Mouse (Mus musculus): ENCODE measurements at regions not wholly inside any gene's neighbourhood (a gene's known extent, or its start where the extent isn't known, plus 50 kb on each side); places are given as distances from the start of the nearest gene placed in this dataset.

DNA sequence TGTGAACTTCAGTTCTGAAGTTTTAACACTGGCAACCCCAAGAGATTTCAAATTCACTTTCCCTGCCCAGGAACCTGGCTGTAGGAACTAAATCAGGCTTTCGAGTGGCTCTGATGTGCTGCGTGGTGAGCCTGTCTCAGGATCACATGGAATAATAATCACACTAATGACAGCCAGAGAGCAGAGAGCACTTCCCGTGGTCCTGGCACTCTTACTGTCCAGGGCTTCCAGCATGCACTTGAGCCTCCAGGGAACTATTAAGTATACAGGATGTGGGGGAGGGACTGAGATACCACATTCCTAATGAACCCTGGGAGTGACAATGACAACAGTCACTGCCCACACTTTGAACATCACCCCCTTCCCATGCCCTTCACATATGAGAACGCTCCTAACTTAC is 90.2 kb downstream of the H2al1j start:
- TF ChIP-seq POLR2A (IDR thresholded peaks at IDR 0.05; ENCODE audit: low read depth, low read length) (no peak), CTCF (conservative IDR thresholded peaks at IDR 0.05; ENCODE audit: insufficient read depth, insufficient read length, low read depth, low read length) (no peak)
- H3K27ac ChIP-seq (ENCODE audit: insufficient read depth, low read depth, low read length): no peak overlapping the region
- no peaks in the 10 kb centered on the region for H3K4me1 ChIP-seq (ENCODE audit: control insufficient read depth, insufficient read depth, low read length)
- DNase-seq: peak; percentile 47
- no peaks in the 10 kb centered on the region for H3K27me3 ChIP-seq (replicated peaks; ENCODE audit: control insufficient read depth, insufficient read depth, low read length)
- no peak overlapping the region for H3K4me3 ChIP-seq (ENCODE audit: insufficient read depth, low read depth, low read length)
- H3K36me3 ChIP-seq (ENCODE audit: control insufficient read depth, insufficient read depth, low read length): no peaks in the 10 kb centered on the region
- WGBS: 32% methylated on average over 4 of the region's 4 CpGs

- peak overlapping the region; percentile 40; the same call in 1 of the 2 replicates for H3K27ac ChIP-seq (ENCODE audit: insufficient read depth, low read depth, low read length)
- TF ChIP-seq POLR2A (IDR thresholded peaks at IDR 0.05; ENCODE audit: low read depth, low read length): no peak
- 75% methylated on average over 10 of the region's 10 CpGs for WGBS
- no peaks in the 10 kb centered on the region for H3K27me3 ChIP-seq (replicated peaks; ENCODE audit: control insufficient read depth, insufficient read depth, low read length)
- DNase-seq: no peak
- no peaks in the 10 kb centered on the region for H3K36me3 ChIP-seq (ENCODE audit: control insufficient read depth, insufficient read depth, low read length)
- H3K4me3 ChIP-seq (ENCODE audit: insufficient read depth, low read depth, low read length): no peak overlapping the region
- no peaks in the 10 kb centered on the region for H3K4me1 ChIP-seq (ENCODE audit: control insufficient read depth, insufficient read depth, low read length)
Measured at GRCm38 (mm10) chrX:11418261-11418660, 90.6 kb downstream of the H2al1j start.

- 69% methylated on average over 5 of the region's 5 CpGs for WGBS
- H3K4me1 ChIP-seq (ENCODE audit: control insufficient read depth, insufficient read depth, low read length): no peaks in the 10 kb centered on the region
- H3K27ac ChIP-seq (ENCODE audit: insufficient read depth, low read depth, low read length): peak overlapping the region; percentile 46; the same call in 1 of the 2 replicates
- H3K27me3 ChIP-seq (replicated peaks; ENCODE audit: control insufficient read depth, insufficient read depth, low read length): no peaks in the 10 kb centered on the region
- H3K36me3 ChIP-seq (ENCODE audit: control insufficient read depth, insufficient read depth, low read length): no peaks in the 10 kb centered on the region
- no peak for TF ChIP-seq POLR2A (IDR thresholded peaks at IDR 0.05; ENCODE audit: low read depth, low read length)
- TF ChIP-seq CTCF (conservative IDR thresholded peaks at IDR 0.05; ENCODE audit: insufficient read depth, insufficient read length, low read depth, low read length): no peak
- no peak overlapping the region for H3K4me3 ChIP-seq (ENCODE audit: insufficient read depth, low read depth, low read length)
- no peak for DNase-seq
Measured at GRCm38 (mm10) chrX:11419162-11419631, 91.6 kb downstream of the H2al1j start.

DNA sequence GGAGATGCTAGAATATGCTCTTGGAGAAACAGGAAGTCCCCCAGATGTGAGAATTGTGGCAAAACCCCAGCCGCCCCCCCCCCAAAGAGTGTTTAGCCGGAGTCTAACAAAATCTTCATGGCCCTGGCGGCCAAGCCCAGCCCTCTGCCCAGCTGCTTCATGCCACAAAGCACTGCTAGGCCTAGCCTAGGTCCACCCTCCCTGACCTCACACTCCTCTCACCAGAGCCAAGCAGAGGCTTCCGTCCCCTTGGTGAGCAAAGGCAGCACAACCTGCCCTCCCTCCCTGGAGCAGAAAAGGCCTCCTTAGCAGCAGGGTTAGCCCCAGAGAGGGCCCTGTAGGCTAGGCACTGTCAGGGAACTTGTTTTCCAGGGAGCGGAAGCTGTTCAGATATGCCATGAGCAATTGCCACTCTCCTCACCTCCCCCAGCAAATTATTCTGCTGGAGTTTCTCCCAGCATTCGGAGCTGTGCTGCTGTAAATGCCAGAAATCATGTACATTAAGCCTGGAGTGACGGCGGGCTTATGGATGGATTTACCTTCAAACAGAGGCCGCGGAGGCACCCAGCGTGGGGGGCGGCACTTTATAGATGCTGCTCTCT is 104.9 kb downstream of the H2al1j start:
- WGBS: 82% methylated on average over 11 of the region's 12 CpGs
- no peak for DNase-seq
- H3K4me1 ChIP-seq (ENCODE audit: control insufficient read depth, insufficient read depth, low read length): no peaks in the 10 kb centered on the region
- no peak overlapping the region for H3K27ac ChIP-seq (ENCODE audit: insufficient read depth, low read depth, low read length)
- TF ChIP-seq CTCF (conservative IDR thresholded peaks at IDR 0.05; ENCODE audit: insufficient read depth, insufficient read length, low read depth, low read length): no peak
- no peak for TF ChIP-seq POLR2A (IDR thresholded peaks at IDR 0.05; ENCODE audit: low read depth, low read length)
- H3K36me3 ChIP-seq (ENCODE audit: control insufficient read depth, insufficient read depth, low read length): no peaks in the 10 kb centered on the region
- no peaks in the 10 kb centered on the region for H3K27me3 ChIP-seq (replicated peaks; ENCODE audit: control insufficient read depth, insufficient read depth, low read length)
- H3K4me3 ChIP-seq (ENCODE audit: insufficient read depth, low read depth, low read length): no peak overlapping the region

- 77% methylated on average over 6 of the region's 6 CpGs for WGBS
- Histone ChIP-seq H3K4me3 (ENCODE audit: insufficient read depth, low read depth, low read length) (no peak overlapping the region), H3K27me3 (replicated peaks; ENCODE audit: control insufficient read depth, insufficient read depth, low read length) (no peaks in the 10 kb centered on the region), H3K27ac (ENCODE audit: insufficient read depth, low read depth, low read length) (no peak overlapping the region), H3K4me1 (ENCODE audit: control insufficient read depth, insufficient read depth, low read length) (no peaks in the 10 kb centered on the region), H3K36me3 (ENCODE audit: control insufficient read depth, insufficient read depth, low read length) (no peaks in the 10 kb centered on the region)
- DNase-seq: no peak
- TF ChIP-seq CTCF (conservative IDR thresholded peaks at IDR 0.05; ENCODE audit: insufficient read depth, insufficient read length, low read depth, low read length) (no peak), POLR2A (IDR thresholded peaks at IDR 0.05; ENCODE audit: low read depth, low read length) (no peak)
Measured at GRCm38 (mm10) chrX:11435338-11435737, 107.7 kb downstream of the H2al1j start.

DNA sequence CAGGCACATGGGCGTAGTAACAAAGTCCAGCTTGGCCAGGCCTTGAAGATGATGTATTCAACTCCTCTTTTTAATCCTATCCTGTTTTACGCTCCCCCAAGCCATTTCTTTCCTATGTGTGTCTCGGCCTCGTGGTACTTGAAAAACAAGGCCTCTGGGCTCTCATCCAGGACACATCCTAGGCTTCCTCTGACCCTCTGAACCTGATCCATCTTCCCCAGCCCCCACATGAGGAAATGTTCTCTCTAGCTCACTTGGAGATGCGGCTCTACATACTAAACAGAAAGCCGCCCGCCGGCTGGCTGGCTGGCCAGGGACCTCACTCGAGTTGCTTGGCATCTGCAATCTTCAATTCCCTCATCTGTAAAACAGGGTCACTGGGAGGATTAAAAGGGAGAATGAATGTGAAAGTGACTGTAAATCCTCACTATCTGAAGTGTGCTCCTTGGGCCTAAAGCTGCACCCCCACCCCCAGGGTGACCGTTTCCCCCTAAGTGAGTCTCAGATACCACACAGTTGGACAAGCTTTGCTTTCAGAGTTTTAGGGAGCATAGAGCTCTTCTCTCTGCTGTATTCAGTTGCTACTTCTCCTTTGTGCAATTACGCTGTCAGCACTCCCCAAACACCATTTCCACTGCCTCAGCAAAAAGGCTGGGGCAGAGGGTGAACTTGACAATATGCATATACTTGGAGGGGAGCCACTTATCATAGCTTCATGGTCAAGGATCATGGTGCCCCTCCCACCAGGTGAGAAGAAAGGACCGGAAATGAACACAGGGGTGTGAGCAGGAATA is 109.7 kb downstream of the H2al1j start:
- no peaks in the 10 kb centered on the region for H3K36me3 ChIP-seq (ENCODE audit: control insufficient read depth, insufficient read depth, low read length)
- DNase-seq: peak; percentile 74
- no peak overlapping the region for H3K4me3 ChIP-seq (ENCODE audit: insufficient read depth, low read depth, low read length)
- H3K27ac ChIP-seq (ENCODE audit: insufficient read depth, low read depth, low read length): peak overlapping the region; percentile 81; the same call in 1 of the 2 replicates
- 41% methylated on average over 12 of the region's 12 CpGs for WGBS
- no peaks in the 10 kb centered on the region for H3K4me1 ChIP-seq (ENCODE audit: control insufficient read depth, insufficient read depth, low read length)
- H3K27me3 ChIP-seq (replicated peaks; ENCODE audit: control insufficient read depth, insufficient read depth, low read length): no peaks in the 10 kb centered on the region
- TF ChIP-seq POLR2A (IDR thresholded peaks at IDR 0.05; ENCODE audit: low read depth, low read length): no peak
- no peak for TF ChIP-seq CTCF (conservative IDR thresholded peaks at IDR 0.05; ENCODE audit: insufficient read depth, insufficient read length, low read depth, low read length)

DNA sequence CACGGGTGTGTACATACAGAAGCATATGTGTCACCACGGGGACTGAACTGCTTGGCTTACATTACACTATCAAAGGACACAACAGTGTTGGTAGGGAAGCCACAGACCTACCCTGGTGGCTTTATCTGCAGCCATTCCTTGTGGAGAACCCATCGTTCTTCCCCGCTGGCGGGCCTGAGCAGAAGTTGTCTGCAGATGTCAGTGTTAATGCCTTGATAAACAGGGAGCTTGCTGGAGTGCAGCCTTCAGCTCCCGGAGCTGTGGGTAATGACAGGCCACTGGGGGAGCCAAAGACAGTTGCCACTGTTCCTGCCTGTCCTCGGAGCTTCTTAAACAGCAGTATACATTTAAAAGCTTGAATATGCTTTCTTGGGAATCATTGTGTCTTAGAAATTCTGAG is 115.9 kb downstream of the H2al1j start:
- 67% methylated on average over 7 of the region's 7 CpGs for WGBS
- peaks cover 4% of the 10 kb centered on the region; the same call in 1 of the 2 replicates for H3K4me1 ChIP-seq (ENCODE audit: control insufficient read depth, insufficient read depth, low read length)
- DNase-seq: no peak
- TF ChIP-seq CTCF (conservative IDR thresholded peaks at IDR 0.05; ENCODE audit: insufficient read depth, insufficient read length, low read depth, low read length) (no peak), POLR2A (IDR thresholded peaks at IDR 0.05; ENCODE audit: low read depth, low read length) (no peak)
- H3K4me3 ChIP-seq (ENCODE audit: insufficient read depth, low read depth, low read length): no peak overlapping the region
- no peak overlapping the region for H3K27ac ChIP-seq (ENCODE audit: insufficient read depth, low read depth, low read length)
- no peaks in the 10 kb centered on the region for H3K27me3 ChIP-seq (replicated peaks; ENCODE audit: control insufficient read depth, insufficient read depth, low read length)
- H3K36me3 ChIP-seq (ENCODE audit: control insufficient read depth, insufficient read depth, low read length): no peaks in the 10 kb centered on the region
